ENCODE assay signal across 15 mouse cellular contexts in the genomic region with DNA sequence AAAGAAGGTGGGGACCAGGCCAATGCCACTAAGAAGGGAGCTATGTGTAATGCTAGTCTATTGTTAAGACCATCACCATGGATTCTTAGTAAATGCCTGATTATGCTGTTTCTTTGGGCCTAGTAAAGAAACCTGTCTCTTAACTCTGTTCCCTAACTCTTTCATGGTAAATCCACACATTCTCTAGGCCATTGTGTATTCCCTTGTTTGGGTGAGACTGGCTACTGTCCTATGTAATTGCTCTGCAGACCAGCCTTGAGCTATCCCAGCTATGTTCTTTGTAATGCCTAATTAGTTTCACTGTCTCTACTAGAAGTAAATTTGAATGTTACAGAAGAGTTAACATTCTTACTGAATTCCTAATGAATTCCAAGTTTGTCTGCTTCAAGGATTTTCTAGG.
"Had no signal": no experiment of that assay in that cellular context is flagged by ENCODE, and none has a peak within 500 bp of the region (broad histone marks: within the 10 kb centered on the region; RNA-seq: fewer than 3 reads in every experiment).

No protein-coding gene starts in this region.

- H3K27ac ChIP-seq: neural tube, embryonic 15.5 days; stomach, embryonic 15.5 days; stomach, postnatal 0 days had no signal

- H3K4me3 ChIP-seq: neural tube, embryonic 15.5 days; stomach, embryonic 15.5 days had no signal

- H3K4me1 ChIP-seq: neural tube, embryonic 15.5 days; stomach, embryonic 15.5 days had no signal

- H3K27me3 ChIP-seq: neural tube, embryonic 15.5 days; stomach, embryonic 15.5 days had no signal

- H3K9ac ChIP-seq: neural tube, embryonic 15.5 days; stomach, embryonic 15.5 days had no signal

- H3K36me3 ChIP-seq: neural tube, embryonic 15.5 days; stomach, embryonic 15.5 days had no signal

- H3K9me3 ChIP-seq: neural tube, embryonic 15.5 days; stomach, embryonic 15.5 days had no signal

- H3K4me2 ChIP-seq: neural tube, embryonic 15.5 days; stomach, embryonic 15.5 days had no signal

- DNase-seq: retina, postnatal 1 day; right cerebral cortex, adult 18-20 months; right cerebral cortex, postnatal 14 days; right cerebral cortex, postnatal 25 days; right cerebral cortex, postnatal 4 days; spleen, adult 18-20 months; thymus, adult 18-20 months; thymus, adult 2 months; thymus, postnatal 14 days; thymus, postnatal 25 days; thymus, postnatal 36 days; thymus, postnatal 4 days had no signal
